Mouse (Mus musculus): ENCODE measurements at regions not wholly inside any gene's neighbourhood (a gene's known extent, or its start where the extent isn't known, plus 50 kb on each side); places are given as distances from the start of the nearest gene placed in this dataset.
A peak's percentile ranks its signal among the peaks of the same experiment; 100 is the strongest.

DNA sequence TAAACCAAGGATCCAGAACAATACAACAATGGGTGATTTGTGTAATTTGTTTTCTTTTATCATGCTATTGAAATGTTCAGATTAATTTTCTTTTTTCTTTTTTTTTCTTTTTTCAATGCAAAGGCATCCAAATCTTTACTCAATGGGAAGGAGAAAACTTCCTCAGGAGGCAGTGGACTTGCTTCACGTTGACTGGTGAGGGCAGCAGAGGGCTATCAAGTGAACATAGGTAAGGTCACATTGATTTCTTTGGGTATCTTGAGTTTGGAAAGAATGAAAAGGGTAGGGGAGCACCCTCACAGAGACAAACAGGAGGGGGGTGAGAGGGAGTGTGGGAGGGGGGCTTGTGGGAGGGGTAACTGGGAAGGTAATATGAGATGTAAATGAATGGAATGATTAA lies 326.1 kb upstream of the Fam98a start:
- 37% methylated on average over 1 of the region's 1 CpGs for WGBS

DNA sequence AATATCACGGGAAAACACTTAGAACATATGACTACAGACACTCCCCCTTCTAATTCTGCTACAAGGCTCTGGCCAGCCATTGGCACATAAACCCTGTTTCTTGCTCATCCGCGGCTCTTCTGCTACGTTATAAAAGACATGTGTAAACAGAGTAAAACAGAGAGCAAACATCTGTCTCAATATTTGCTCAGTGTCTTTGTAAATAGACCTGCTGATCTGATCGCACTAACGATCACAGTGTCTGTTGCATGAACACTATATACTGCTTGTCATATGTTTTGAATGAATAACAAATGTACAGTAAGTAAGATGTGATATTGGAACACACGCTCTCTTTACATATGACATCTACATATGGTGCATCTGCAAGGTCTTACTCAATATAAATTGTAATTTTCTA lies 325.1 kb upstream of the Fam98a start:
- Histone ChIP-seq H3K36me3 (no peaks in the 10 kb centered on the region), H3K9me3 (replicated peaks) (no peaks in the 10 kb centered on the region), H3K4me3 (no peak overlapping the region), H3K4me1 (no peaks in the 10 kb centered on the region), H3K27ac (replicated peaks) (no peak overlapping the region), H3K27me3 (ENCODE audit: low read depth, poor library complexity, severe bottlenecking) (no peaks in the 10 kb centered on the region)
- 78% methylated on average over 7 of the region's 7 CpGs for WGBS
- DNase-seq (ENCODE audit: low spot score): no peak

More for the DNA sequence above, 326.1 kb upstream of the Fam98a start:
- Histone ChIP-seq H3K4me3 (no peak overlapping the region), H3K36me3 (no peaks in the 10 kb centered on the region), H3K27ac (replicated peaks) (no peak overlapping the region), H3K27me3 (ENCODE audit: low read depth, poor library complexity, severe bottlenecking) (no peaks in the 10 kb centered on the region), H3K4me1 (no peaks in the 10 kb centered on the region), H3K9me3 (replicated peaks) (no peaks in the 10 kb centered on the region)
- no peak for DNase-seq (ENCODE audit: low spot score)

DNA sequence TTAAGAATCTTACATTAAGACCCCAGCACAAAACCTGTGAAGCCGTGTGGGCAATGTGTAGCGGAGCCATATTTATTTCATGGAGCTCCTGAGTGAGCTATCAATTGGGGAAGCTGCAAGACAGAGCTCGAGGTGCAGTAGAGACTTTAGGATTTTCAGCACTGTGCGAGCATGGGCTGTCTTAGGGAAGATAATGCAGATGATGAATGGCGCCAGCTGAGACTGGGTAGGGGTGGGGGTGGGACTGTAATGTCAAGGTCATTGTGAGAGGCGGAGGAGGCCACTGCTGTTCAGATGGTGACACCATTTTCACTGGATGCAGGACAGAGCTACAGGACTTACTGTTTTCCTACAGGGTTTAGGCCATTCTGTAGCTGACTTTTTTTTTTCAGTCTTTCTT lies 322.8 kb upstream of the Fam98a start:
- H3K27ac ChIP-seq (replicated peaks): no peak overlapping the region
- peaks cover 10% of the 10 kb centered on the region for H3K4me1 ChIP-seq
- 91% methylated on average over 6 of the region's 6 CpGs for WGBS
- no peak overlapping the region for H3K4me3 ChIP-seq
- no peaks in the 10 kb centered on the region for H3K27me3 ChIP-seq (ENCODE audit: low read depth, poor library complexity, severe bottlenecking)
- no peaks in the 10 kb centered on the region for H3K36me3 ChIP-seq
- H3K9me3 ChIP-seq (replicated peaks): no peaks in the 10 kb centered on the region
- no peak for DNase-seq (ENCODE audit: low spot score)

DNA sequence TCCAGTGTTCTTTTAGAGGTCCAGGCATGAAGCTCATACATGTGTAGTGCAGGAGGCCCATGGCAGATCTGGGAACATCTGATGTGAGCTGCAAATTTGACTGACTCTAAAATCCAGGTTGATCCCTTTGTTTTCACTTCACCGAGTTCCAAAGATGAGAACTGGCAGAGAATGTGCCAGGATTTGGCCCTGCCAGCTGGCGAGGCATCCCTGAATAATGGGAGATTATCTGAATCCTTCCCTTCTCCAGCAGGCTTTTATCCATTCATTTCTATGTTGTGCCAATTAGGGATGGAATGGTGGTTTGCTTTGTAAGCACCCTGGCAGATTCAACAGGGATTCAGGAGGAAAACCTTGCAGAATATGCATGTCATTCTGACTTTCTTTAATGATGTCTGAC lies 318.7 kb upstream of the Fam98a start:
- 0 out of 2 replicates have a peak overlapping the region, but pooled peaks have one; percentile 13 for H3K27ac ChIP-seq (replicated peaks)

DNA sequence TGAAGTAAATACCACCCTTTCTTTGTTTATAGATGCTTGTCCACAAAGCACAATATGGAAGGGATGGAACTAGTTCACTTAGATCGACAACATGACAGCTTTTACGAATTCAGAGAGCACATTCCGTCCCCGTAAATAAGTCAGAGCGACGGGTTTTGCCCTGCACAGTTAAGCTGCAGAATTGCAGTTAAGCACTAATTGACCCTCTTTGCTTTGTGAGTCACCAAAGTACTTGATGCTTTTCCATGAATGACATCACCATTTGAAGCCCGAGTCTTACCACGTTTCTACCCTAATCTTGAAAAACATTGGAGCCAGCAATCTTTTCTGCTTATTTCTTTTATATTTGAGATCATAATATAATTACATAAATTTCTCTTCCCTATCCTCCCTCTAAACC lies 305.3 kb upstream of the Fam98a start:
- Histone ChIP-seq H3K4me3 (no peak overlapping the region), H3K36me3 (no peaks in the 10 kb centered on the region), H3K4me1 (no peaks in the 10 kb centered on the region), H3K9me3 (replicated peaks) (no peaks in the 10 kb centered on the region), H3K27ac (replicated peaks) (no peak overlapping the region), H3K27me3 (ENCODE audit: low read depth, poor library complexity, severe bottlenecking) (no peaks in the 10 kb centered on the region)
- no peak for DNase-seq (ENCODE audit: low spot score)
- WGBS: 82% methylated on average over 8 of the region's 8 CpGs

More for the DNA sequence above, 318.7 kb upstream of the Fam98a start:
- Histone ChIP-seq H3K27me3 (ENCODE audit: low read depth, poor library complexity, severe bottlenecking) (no peaks in the 10 kb centered on the region), H3K9me3 (replicated peaks) (no peaks in the 10 kb centered on the region), H3K4me1 (peaks cover 10% of the 10 kb centered on the region), H3K36me3 (no peaks in the 10 kb centered on the region), H3K4me3 (no peak overlapping the region)
- 24% methylated on average over 2 of the region's 2 CpGs for WGBS
- no peak for DNase-seq (ENCODE audit: low spot score)

DNA sequence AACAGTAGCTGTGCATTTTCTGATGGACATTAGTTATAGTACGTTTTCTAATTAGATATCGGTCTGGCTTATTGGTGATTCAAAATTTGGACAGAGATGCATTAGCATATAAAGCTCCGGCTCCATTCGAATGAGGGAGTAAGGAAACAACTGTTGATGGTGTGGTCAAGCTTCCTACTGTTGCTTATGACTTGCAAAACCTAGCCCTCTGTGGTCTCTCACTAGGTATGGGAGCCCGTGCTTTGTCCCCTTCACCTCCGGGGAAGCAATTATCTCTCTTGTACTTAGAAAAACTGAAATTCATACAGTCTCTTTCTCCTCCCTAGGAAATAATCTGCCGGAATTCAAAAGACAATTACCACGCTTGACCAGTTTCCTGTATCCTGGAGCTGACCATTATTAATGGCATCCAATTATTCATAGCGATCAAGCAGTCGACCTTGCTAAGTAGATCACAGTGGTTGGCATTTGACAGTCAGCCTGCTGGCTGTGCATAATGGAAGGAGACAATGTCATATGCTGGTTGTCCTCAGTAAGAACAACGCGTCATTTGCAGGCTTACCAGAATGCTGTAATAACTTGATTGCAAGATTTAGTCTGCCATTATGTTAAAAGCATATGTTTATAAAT lies 264.4 kb upstream of the Fam98a start:
- no peaks in the 10 kb centered on the region for H3K36me3 ChIP-seq
- no peak overlapping the region for H3K4me3 ChIP-seq
- H3K9me3 ChIP-seq (replicated peaks): no peaks in the 10 kb centered on the region
- 0 out of 2 replicates have a peak, but pooled peaks cover 7% of the 10 kb centered on the region for H3K4me1 ChIP-seq
- H3K27ac ChIP-seq (replicated peaks): no peak overlapping the region
- WGBS: 70% methylated on average over 12 of the region's 12 CpGs
- H3K27me3 ChIP-seq (ENCODE audit: low read depth, poor library complexity, severe bottlenecking): 0 out of 2 replicates have a peak, but pooled peaks cover 4% of the 10 kb centered on the region
- DNase-seq (ENCODE audit: low spot score): no peak

DNA sequence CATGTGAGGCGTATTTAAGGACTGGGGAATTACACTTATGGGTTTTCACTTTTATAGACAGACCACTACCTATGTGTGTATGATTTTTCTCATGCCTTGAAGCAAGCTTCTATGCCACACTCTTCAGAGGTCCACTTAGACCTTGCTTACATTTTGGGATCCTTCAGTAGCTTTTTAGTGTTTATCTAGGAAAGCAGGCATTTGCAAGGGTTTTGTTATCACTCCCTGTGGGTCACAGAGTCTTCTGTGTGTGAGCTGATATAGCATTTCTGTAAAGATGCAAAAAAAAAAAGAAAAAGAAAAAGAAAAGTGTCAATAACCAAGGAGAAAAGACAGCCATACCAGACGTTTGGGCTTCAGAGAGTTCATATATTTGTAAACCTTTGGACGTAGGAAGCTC lies 260.4 kb upstream of the Fam98a start:
- Histone ChIP-seq H3K36me3 (no peaks in the 10 kb centered on the region), H3K4me3 (no peak overlapping the region), H3K9me3 (replicated peaks) (no peaks in the 10 kb centered on the region), H3K27ac (replicated peaks) (no peak overlapping the region), H3K4me1 (peaks cover 34% of the 10 kb centered on the region), H3K27me3 (ENCODE audit: low read depth, poor library complexity, severe bottlenecking) (no peaks in the 10 kb centered on the region)
- DNase-seq (ENCODE audit: low spot score): no peak
- WGBS: 79% methylated on average over 3 of the region's 3 CpGs

DNA sequence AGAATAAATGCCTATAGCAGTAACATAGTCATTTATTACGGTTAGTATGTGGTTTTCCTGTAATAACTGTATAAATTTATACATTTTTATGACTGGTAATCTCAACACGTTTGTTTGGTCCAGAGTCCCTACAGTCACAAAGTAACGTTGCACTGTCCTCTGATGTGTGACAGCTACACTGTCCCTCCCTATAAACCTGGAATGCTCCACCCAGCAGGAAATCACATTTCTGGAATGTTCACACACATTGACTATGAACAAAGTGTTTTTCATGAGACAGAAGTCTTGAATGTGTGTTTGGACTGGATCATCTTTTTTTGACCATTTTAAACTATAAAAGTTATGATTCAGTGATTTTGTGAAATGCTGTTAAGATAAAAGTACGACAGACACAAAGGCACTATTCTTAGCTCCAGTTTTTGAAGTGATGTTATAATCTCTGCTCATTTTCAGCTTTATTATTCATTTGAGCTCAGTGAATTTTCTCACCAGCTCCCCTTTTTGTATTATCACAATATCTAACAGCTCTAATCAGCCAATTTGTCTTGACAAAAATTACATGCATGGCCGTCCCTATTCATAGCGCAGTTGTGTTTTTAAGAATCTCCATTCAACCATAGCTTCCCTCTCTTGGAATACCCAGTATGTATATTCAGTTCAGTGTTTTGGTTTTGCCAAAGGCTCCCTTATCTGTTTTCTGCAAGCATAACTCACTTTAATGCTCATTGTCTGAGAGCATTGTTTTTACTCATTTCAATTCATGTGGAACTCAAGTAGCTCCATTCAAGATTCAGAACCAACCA lies 257.0 kb upstream of the Fam98a start:
- Histone ChIP-seq H3K9me3 (replicated peaks) (no peaks in the 10 kb centered on the region), H3K27me3 (ENCODE audit: low read depth, poor library complexity, severe bottlenecking) (no peaks in the 10 kb centered on the region), H3K4me1 (peaks cover 30% of the 10 kb centered on the region), H3K27ac (replicated peaks) (no peak overlapping the region), H3K36me3 (no peaks in the 10 kb centered on the region), H3K4me3 (no peak overlapping the region)
- no peak for DNase-seq (ENCODE audit: low spot score)
- WGBS: 53% methylated on average over 6 of the region's 6 CpGs

DNA sequence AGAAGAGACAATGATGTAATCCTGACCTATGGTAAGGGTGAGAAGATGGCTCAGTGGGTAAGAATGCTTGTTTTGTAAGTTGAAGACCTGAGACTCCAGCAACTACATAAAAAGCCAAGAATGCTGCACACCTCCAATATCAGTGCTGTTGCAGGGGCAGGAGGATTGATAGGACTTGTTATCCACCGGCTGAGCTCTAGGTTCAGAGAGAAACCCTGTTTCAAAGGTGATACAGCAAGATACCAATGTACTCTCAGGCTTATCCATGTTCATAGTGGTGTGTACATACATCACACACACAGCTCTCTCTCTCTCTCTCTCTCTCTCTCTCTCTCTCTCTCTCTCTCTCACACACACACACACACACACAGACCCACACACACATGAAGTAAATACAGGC lies 256.3 kb upstream of the Fam98a start:
- H3K27ac ChIP-seq (replicated peaks): no peak overlapping the region
- DNase-seq (ENCODE audit: low spot score): no peak

DNA sequence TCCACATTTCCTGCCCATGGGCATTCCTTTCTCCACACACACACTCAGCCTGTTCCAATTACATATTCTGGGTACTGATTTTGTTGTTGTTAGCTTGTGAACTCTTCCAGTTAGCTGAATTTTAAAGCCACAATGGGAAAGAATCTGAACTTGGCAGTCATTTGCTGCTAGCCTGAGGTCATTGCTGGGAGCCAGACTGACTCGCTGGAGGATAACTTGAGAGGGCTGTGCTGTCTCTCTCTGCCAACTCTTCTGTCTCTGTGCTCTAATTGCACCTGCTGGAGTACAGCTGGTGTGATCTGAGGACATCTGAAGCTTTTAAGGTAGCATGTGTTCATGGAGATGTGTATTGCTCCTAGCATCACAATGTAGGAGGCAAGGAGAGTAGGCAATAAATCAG lies 252.6 kb upstream of the Fam98a start:
- Histone ChIP-seq H3K4me1 (peaks cover 17% of the 10 kb centered on the region), H3K9me3 (replicated peaks) (no peaks in the 10 kb centered on the region), H3K4me3 (no peak overlapping the region), H3K27ac (replicated peaks) (no peak overlapping the region), H3K27me3 (ENCODE audit: low read depth, poor library complexity, severe bottlenecking) (no peaks in the 10 kb centered on the region), H3K36me3 (no peaks in the 10 kb centered on the region)
- 79% methylated on average over 1 of the region's 1 CpGs for WGBS
- no peak for DNase-seq (ENCODE audit: low spot score)

More for the DNA sequence above, 256.3 kb upstream of the Fam98a start:
- no peaks in the 10 kb centered on the region for H3K9me3 ChIP-seq (replicated peaks)
- WGBS: 75% methylated on average over 1 of the region's 1 CpGs
- no peaks in the 10 kb centered on the region for H3K27me3 ChIP-seq (ENCODE audit: low read depth, poor library complexity, severe bottlenecking)
- H3K4me3 ChIP-seq: no peak overlapping the region
- H3K36me3 ChIP-seq: no peaks in the 10 kb centered on the region
- peaks cover 30% of the 10 kb centered on the region for H3K4me1 ChIP-seq

DNA sequence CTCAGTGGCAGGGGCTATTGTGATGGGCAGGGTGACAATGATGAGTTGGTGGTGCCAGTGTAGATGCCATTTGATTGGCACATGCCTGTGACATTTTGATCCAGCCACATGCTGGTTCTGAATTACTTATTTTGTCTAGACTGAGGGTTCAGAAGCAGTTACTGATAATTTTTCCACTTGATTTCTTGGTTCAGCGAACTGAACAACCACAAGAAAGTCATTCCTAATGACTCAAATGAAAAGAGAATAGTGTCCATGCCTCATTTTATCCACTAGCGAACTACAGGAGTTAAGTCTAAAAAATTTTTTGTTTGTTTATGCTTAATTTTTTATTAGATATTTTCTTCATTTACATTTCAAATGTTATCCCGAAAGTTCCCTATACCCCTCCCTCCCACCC lies 244.6 kb upstream of the Fam98a start:
- Histone ChIP-seq H3K9me3 (replicated peaks) (no peaks in the 10 kb centered on the region), H3K27ac (replicated peaks) (no peak overlapping the region), H3K36me3 (no peaks in the 10 kb centered on the region), H3K4me1 (no peaks in the 10 kb centered on the region), H3K4me3 (no peak overlapping the region), H3K27me3 (ENCODE audit: low read depth, poor library complexity, severe bottlenecking) (no peaks in the 10 kb centered on the region)
- WGBS: 93% methylated on average over 3 of the region's 3 CpGs
- DNase-seq (ENCODE audit: low spot score): no peak

DNA sequence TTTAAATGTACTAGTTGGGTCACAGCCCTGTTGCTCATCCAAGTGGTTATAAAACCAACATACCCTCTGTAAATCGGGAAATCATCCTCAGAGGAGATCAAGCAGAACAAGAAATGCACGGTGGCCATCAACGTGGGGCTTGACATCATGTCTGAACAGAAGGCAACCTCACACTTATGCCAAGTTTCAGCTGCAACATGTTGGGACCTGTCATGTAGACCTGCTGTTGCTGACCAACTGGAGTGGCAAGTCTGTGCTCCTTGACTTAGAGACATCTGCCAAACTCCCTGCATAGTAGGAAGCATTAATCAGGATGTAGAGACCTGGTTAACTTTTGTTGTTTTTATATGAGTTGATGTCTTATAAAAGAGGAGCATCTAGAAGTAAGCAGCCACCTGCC lies 244.0 kb upstream of the Fam98a start:
- WGBS: 95% methylated on average over 3 of the region's 3 CpGs
- Histone ChIP-seq H3K27ac (replicated peaks) (no peak overlapping the region), H3K36me3 (no peaks in the 10 kb centered on the region), H3K9me3 (replicated peaks) (no peaks in the 10 kb centered on the region), H3K27me3 (ENCODE audit: low read depth, poor library complexity, severe bottlenecking) (no peaks in the 10 kb centered on the region), H3K4me1 (no peaks in the 10 kb centered on the region), H3K4me3 (no peak overlapping the region)
- DNase-seq (ENCODE audit: low spot score): no peak

DNA sequence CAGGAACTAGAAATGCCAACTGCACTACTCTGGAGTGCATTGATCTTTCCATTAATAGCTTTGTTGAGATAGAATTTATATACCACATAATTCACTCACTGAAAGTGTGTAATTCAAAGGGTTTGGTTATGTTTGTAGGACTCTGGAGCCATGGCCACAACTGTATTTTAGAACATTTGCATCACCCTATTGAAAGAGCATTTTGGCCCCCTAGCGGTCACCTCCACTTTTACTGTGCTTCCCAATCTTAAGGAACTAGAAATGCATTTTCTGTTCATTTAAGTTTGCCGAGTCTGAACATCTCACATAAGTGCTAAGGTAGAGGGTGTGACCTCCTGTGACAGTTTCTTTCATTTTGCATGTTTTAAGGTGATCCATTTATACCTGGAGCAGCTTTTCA lies 228.0 kb upstream of the Fam98a start:
- Histone ChIP-seq H3K9me3 (replicated peaks) (no peaks in the 10 kb centered on the region), H3K4me3 (no peak overlapping the region), H3K27me3 (ENCODE audit: low read depth, poor library complexity, severe bottlenecking) (no peaks in the 10 kb centered on the region), H3K27ac (replicated peaks) (no peak overlapping the region), H3K36me3 (no peaks in the 10 kb centered on the region), H3K4me1 (no peaks in the 10 kb centered on the region)
- no peak for DNase-seq (ENCODE audit: low spot score)
- WGBS: 50% methylated on average over 2 of the region's 2 CpGs

Data from midbrain, embryonic 10.5 days (tissue).